Mouse (Mus musculus) heart, postnatal 36 days (tissue): ENCODE measurements around the gene Pacsin2. TPM values are rescaled to one million over a fixed set of nuclear protein-coding genes. Genes with fewer than 3 reads are reported as not detected.
"Not testable (repeated sequence)": the region's sequence is repeated elsewhere in the genome, so short reads cannot be mapped to it uniquely, and the experiment has no call there.

Experiments used
- DNase-seq, 2 experiments: peaks; one replicate each; pipeline ENCODE4 v3.0.0; 2021 to 2022
- intact Hi-C: fragments of 180-260 bp; cut with DNase I; formaldehyde crosslinking; loops from one replicate; pipeline ENCODE4 v1.15.1; 2025
- total RNA-seq, 2 experiments: library from RNA; stranded (reverse); gene quantifications; 2 replicates each; pipeline ENCODE4 v1.2.3; 2021

The Pacsin2 gene
- total RNA-seq: 100 to 1,000 TPM; 174 to 191 TPM

DNA sequence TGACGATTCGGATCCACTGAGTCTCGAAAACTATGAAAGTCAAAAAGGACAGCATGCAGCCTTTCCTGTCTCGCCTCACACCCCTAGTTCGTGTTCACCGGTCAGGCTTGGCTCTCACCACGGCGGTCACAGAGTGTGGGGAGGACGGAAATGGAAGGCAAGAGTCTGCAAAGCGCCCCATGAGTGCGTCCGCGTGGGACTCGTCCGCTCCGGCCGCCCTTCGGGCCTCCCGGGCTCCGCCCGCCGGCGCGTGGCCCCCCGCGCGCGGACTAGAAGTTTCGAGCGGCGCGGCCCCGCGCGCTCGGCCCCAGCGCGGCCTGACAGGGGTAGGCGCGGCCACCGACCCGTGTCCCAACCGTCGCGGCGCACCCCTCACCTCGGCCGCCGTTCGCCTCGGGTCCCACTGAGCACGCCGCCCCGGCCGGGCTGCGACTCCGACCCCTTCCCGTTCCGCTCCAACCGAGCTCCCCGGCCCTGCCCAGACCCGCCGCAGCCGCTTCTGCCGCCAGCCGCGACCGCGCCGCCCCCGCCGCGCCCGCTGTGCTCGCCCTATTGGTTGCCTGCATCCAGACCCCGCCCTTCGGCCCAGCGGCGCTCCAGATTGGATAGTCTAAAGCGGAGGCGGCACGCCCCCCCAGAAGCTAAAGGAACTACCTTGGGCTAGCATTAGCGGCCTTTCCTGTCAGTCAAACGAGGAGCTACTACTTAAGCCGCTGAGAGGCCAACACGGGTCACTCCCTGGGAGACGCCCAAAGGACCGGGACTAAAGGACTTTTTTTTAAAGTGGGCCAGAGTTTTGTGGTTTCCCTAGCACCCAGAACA is at the start of gene Pacsin2:
Pacsin2 (minus strand) TSS at position 524 of the 822 bp plus-strand sequence.
- peak; percentile 97 for DNase-seq
- intact Hi-C loops: loop anchor here (5.0 kb wide), 1 partner anchor 52 kb away; no protein-coding TSS in a partner anchor

DNA sequence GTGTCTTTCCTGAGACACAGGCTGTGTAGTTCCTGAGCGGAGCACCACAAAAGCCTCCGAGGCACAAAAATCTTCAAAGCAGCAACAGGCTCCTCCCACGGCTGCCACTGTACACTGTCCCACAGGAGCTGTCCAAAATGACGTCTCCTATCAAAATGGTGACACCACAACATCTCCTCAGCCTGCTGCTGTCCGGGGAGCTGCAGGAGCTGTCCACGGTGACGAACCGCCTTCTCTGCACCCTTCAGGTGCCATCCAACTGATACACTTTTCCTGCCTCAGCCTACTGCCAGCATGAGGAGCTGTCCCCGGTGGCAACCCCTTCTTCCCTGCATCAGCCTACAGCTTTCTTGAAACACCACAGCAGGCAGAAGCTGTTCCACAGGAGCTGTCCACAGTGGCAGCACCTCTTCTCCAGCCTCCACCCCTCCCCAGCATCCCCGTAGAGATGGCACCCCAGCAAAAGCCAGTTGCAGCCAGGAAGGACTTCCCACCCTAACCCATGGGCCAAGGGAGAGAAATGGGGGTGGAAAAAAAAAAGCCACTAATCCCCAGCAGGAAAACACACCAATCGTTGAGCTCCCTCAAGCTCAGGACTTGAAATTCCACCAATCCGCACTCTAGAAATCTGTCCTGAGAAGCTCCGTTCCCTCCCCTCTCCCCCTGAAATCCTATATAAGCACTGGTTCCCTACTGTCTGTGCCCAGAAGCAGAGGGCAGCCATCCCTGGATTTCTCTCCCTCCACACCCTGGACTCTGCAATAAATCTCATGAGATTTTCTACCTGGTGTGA is 48.3 kb upstream of the Pacsin2 start:
- intact Hi-C loops: loop anchor here (10.0 kb wide), 2 partner anchors 128 to 698 kb away; no protein-coding TSS in a partner anchor
- no peak for DNase-seq

DNA sequence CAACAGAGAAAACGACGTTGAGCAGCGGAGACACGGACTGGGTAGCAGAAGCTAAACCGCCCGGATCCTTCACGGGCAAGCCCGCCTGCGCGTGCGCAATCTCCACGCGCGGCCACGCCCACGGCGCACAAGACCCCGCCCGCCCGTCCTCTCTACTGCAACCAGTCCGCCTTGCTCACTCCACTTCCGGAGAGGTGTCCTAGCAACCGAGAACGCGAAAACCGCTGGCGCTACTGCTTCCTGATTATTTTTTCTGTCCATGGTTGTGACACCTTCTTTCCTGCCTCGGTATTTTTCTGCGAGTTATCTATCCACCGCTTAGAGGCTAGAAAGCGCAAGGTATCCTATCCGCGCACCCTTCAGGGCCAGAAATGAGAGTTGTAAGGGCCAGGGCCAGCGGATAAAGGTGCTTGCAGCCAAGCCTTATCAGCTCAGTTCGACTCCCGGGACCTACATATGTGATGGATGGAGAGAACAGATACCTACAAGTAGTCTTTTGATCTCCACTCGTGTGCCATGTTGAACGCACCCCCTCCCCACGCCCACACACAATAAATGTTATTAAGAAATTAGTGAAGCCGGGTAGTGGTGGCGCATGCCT is 46.5 kb upstream of the Pacsin2 start, which contains the start of gene Ttll1:
Ttll1 (minus strand) TSS at position 89 of the 601 bp plus-strand sequence.
- intact Hi-C loops: loop anchor here (10.0 kb wide), 2 partner anchors 126 to 696 kb away; no protein-coding TSS in a partner anchor

DNA sequence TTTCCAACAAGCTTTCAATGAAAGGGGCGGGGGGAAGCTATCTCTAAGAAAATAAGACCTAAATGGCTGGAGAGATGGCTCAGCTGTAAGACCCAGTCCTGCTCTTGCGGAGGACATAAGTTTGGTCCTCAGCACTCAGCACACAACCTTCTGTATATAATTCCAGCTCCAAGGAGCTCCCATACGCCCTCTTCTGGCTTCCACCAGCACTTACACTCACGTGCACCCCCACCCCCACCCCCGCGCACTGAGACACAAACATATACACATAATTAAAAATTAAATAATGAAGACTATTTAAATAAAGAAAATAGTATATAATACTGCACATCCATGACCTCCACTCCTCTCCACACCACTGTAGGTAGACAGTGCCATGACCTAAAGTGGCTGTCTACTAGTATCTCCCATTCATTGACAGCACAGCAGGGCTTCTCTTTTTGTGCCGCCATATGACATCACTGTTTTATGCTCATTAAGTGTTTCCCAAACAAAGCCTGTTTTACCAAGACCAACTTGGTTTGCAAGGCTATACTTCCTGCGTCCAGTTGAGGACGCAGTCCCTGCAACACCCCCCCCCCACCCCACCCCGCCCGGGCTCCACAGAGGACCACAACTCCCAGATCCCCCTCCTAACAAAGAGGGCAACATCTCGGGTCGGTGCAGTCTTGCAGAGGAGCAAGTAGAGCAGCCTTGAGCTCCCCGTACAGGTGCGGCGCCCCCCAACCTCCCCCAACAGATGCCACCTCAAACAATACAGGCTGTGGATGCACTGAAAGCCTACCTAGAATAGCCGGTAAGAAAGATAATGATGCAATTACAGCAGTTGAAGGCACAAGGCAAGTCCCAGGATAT is 45.8 kb upstream of the Pacsin2 start:
- intact Hi-C loops: loop anchor here (10.0 kb wide), 2 partner anchors 125 to 695 kb away; no protein-coding TSS in a partner anchor
- DNase-seq: no peak

More for the DNA sequence above, 46.5 kb upstream of the Pacsin2 start, which contains the start of gene Ttll1:
- DNase-seq: peak; percentile 95 to 96

DNA sequence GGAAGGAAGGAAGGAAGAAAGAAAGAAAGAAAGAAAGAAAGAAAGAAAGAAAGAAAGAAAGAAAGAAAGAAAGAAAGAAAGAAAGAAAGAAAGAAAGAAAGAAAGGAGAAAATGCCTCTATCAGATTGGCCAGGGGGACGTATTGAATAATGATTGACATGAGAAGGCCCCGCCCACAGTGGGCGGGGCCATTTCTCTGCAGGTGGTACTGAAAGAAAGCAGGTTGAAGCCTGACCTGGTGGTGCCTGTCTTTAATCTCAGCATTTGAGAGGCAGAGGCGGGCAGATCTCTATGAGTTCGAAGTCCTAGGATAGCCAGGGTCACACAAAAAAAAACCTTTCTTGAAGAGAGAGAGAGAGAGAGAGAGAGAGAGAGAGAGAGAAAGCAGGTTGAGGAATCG is 37.1 kb upstream of the Pacsin2 start:
- intact Hi-C loops, DNase-seq: not testable (repeated sequence)

DNA sequence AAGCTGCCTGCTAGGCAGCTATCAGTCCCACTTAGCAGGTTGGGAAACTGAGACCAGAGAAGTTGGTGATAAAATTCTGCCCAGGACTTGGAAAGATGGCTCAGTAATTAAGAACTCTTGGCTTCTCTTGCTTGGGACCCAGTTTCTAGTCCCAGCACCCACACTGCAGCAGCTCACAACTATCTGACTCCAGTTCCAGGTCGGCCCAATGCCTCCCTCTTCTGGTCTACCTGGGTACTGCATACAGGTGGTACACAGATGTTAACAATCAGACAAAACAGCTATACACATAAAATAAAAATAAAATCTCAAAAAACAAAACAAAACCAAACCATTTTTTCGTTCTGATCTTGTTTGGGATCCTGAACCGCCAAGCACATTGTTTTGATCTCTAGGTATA is 35.9 kb upstream of the Pacsin2 start:
- intact Hi-C loops: no loop called here
- peak; percentile 43 to 67 for DNase-seq

DNA sequence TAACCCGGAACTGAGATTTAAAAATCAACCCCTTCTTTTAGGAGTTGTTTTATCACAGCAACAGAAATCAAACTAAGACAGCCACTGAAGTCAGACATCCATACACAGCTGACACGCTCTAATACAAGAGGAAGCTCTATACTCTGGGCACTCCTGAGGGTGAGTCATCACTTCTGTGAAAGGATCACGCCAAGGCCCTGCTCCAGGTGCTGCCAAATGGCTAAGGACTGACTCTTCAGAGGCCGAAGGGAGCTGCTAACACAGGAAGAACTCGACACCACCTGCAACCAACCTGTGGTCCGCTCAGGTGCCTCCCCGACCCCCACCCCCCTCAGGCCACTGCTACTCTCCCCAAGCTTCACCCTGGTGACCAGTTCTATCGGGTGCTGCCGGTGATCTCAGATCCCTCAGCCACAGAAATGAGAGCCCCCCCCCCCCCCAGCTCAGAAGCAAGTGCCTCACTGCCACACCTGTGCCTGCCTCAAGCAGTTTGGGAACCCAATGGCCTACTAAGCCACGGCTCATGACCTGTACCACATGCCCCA is 34.9 kb upstream of the Pacsin2 start:
- DNase-seq: no peak
- intact Hi-C loops: no loop called here

DNA sequence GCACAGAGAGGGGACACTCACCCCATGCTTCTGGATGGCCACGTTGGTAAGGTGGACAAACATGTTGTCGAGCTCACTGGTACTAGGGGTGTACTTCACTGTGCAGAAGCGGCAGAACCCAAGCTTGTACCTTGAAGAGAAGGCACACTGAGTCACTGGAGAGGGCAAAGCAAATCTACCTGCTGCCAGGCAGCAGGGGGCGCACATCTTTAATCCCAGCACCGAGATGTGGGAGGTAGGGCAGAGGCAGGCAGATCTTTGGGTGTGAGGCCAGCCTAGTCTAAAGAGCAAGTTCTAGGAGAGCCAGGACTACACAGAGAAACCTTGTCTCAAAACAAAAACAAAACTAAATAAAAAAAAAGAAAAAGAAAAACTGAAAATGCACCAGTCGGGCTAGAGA is 32.9 kb upstream of the Pacsin2 start:
- intact Hi-C loops: no loop called here
- no peak for DNase-seq

DNA sequence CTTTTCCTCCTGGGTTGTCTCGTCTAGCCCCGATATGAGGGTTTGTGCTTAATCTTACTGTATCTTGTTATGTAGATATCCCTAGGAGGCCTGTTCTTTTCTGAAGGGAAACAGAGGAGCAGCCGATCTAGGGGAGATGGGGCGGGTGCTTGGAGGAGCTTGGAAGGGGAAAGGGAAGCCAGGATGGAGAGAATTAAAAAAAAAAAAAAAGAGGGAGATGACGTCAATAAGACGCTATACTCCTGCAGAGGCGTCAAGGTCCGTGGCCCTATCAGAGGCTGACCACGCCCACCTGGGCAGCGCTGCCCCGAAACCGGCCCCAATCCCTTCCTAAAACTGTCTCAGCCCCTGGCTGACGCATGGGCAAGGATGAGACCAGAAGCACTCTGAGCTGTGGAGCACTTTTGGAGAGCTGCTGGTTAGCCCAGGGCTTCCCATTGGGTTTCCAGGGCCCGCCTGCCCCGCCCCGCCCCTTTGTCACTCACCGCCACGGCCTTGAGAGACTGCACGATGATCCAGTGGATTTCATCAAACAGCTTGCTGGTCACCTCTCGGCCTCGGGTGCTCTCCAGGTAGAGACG is 31.5 kb upstream of the Pacsin2 start:
- intact Hi-C loops: no loop called here
- DNase-seq: no peak

DNA sequence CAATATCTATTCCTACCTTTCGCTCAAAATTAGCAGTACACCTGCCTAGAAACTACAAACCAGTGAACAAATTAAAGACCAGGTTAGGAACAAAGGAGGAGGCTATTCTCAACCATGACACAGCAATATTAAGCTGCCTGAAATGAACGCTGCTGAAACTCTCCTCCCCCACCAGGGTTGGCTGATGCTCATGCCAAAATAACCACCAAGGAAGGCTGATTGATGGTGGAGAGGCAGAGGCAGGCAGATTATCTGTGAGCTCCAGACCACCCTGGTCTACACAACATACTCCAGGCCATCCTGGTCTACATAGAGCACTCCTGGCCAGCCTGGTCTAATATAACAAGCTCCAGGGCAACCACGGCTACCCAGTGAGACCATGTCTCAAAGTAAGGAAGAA is 30.8 kb upstream of the Pacsin2 start:
- intact Hi-C loops: no loop called here
- DNase-seq: no peak

DNA sequence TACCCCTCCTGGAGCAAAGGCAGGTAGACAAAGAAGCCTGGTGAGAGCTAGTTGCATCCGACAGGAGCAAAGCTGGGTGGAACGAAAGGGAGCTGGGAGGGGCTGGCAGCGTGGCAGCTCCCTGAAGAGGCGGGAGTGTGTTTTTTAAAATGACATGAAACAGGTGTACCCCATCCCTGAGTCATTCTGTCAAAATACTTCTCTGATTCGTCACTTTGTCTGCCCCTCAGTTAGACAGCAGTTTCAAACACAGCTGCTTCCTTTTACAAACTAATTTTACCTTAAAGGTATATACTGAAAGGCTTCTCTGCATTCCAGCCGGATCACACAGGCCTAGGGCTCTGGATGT is 30.1 kb upstream of the Pacsin2 start:
- no peak for DNase-seq
- intact Hi-C loops: no loop called here

DNA sequence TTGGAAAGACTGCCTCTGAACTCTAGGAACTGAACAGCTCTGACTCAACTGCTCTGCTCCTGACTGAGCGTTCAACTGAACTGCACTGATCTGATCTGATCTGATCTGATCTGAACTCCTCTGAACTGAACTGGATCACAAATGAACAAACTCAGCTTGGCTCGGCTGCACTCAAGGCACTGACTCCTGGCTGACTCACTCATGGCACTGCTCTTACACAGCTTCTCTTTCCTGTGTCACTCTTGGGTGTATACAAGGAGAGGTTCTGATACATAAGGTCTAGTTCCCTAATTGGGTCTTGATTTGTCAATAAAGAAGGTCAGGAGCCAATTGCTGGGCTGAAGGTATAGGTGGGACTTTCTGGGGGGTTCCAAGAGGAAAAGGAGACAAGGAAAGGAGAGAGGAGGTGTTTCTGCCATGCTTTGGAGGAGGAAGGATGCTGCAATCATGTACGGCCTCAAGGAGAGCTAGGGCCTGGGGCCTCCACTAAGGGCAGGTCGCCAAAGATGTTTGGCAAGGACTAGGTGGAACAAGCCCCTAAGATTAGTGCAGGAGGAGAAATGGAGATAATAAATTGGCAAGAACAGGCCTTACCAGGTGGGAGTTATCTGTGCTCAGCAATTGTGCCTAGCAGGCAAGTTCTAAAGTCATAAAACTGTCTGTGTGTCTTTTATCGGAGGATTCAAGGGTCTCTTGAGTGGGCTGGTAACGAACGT is 29.6 kb upstream of the Pacsin2 start:
- intact Hi-C loops: no loop called here
- no peak for DNase-seq

DNA sequence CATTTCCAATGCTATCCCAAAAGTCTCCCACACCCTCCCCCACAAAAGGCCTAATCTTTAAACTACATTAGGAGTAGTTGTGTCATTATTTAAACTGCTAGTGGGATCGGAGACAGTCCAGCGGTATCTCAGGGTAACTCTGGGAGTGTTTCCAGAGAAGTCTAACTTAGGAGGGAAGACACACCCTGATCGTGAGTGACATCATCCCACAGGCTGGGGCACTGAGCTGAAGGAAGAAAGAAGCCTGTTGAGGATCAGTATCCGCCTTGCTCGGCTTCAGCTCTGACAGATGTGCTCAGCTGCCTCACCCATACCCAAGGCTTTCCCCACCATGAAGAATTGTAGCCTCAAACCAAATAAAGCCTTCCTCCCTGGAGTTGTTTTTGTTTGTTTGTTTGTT is 27.5 kb upstream of the Pacsin2 start:
- intact Hi-C loops: no loop called here
- no peak for DNase-seq

DNA sequence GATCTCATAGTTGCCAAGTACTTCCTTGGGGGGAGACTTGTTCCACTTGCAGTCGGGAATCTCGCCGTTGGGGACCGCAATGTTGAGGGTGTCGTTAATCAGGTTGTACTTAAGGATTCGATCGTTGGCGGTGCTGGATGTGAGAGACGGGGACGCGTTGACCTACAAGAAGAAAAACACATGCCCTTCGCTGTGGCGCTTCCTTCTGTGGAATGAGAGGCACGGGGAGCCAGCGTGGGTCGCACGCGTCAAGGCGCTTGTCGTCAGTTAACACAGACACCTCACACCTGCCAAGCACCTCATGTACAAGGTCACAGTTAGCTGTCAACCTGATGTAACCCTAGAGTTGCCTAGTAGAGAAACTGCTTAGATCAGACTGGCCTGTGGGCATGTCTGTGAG is 25.1 kb upstream of the Pacsin2 start:
- no peak for DNase-seq
- intact Hi-C loops: no loop called here

DNA sequence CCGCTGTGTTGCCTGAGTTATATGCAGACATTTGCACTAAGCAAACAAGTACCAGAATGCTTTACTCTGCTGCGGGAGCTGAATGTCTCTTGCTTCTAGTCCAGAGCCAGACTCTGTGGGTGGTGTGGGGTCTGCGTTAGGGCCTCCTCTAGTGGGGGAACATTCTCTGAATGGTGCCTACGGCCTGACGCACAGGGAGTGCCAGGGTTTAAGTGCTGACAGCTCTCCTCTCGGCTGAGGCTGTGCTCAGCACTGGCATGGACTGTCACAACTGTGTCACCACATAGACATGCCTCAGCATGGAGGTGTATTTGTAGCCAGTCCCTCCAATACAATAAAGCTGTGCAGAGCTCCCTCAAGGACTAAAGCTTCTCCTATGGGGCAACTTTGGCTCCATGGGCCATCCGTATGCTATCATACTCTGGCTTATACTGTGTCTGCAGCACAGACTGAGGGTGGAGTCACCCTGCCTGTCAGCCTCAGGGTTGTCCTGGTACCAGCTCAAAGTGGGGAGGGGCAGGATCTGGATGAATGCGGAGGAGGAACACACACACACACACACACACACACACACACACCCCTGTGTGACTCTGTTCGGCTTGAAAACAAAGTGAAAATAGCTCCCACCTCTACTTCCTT is 23.2 kb upstream of the Pacsin2 start:
- DNase-seq: no peak

DNA sequence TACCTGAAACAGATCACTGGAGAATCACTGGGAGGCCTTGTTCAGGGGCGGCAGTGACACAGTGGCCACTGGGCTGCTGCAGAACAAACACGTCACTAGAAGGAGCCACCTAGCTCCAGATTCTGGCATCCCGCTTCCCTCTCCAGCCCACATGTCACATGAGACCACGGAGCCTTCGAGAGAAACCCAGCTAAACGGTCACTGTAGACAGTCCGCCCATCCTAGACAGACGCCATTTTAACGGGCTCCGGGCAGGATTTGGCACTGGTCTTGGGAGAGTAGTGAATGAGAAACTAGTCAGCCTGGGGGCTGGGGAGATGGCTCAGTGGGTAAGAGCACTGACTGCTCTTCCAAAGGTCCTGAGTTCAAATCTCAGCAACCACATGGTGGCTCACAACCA is 19.9 kb upstream of the Pacsin2 start:
- intact Hi-C loops: loop anchor here (5.0 kb wide), 2 partner anchors 72 to 92 kb away; no protein-coding TSS in a partner anchor

More for the DNA sequence above, 23.2 kb upstream of the Pacsin2 start:
- intact Hi-C loops: no loop called here

DNA sequence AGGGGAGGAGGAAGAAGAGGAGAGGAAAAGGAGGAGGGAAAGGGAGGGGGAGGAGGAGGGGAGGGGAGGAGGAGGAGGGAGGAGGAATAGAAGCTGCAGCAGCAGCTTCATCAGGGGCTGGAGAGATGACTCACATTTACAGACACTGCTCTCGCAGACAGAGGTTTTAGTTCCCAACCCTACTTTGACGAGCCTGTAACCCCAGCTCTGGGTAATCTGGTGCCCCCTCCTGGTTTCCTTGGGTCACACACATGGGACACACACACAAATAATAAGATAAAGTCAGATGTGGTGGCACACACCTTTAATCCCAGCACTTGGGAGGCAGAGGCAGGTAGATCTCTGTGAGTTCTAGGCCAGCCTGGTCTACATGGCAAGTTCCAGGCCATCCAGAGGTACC is 19.1 kb upstream of the Pacsin2 start:
- peak in 1 of 2 experiments; percentile 41 for DNase-seq
- intact Hi-C loops: loop anchor here (5.0 kb wide), 2 partner anchors 71 to 91 kb away; no protein-coding TSS in a partner anchor

More for the DNA sequence above, 19.9 kb upstream of the Pacsin2 start:
- DNase-seq: no peak

DNA sequence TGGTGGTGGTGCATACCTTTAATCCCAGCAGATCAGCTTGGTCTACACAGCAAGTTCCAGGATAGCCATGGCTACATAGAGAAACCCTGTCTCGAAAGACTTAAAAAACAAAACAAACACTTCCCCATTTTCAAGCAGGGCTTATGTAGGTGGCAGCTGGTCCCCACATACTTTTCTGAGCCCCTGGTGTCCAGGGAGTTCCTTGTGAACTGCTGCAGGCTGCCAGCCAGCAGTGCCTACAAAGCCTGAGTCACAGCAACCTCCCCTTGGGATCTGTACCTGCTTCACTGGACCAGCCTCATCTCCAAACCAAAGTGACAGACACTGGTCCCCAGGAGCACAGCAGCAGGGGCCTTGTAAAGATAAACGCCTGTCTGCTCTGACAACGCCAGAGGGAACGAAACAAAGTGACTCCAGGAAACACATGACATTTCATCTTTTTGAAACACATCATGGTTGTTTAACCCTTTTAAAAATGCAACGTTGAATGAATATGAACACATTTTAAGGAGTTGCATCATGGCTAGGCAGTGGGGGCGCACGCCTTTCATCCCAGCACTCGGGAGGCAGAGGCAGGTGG is 18.3 kb upstream of the Pacsin2 start:
- intact Hi-C loops: loop anchor here (5.0 kb wide), 2 partner anchors 70 to 90 kb away; no protein-coding TSS in a partner anchor
- no peak for DNase-seq
